Mouse (Mus musculus): ENCODE measurements around the gene Rnf185.

Rnf185 gene

DNA sequence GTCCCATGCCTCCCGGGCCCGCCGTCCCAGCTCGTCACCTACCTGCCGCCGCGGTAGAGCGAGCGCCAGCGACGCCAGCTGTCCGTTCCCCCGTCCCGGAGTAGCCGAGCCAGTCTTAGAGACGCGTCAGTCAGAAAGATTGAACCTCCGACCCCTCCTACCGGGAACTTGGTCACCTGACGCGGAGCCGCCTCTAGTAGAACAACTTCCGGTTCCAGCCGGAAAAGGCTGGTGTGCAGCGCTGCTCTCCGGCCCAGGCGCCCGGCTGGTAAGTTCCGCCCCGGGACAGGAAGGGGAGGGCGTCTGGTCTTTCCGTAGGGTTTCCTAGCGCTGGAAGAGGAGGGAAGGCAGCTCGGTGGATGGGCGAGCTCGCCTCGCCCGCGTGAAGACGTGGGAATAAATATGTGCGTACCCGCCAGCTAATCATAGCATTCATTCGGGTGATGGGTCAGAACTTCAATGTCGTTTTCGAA lies at the start of gene Rnf185:
Gene Rnf185 (minus strand): TSS at position 197 of the 473 bp plus-strand sequence.
- peak; percentile 94 for DNase-seq (ENCODE audit: low spot score)

DNA sequence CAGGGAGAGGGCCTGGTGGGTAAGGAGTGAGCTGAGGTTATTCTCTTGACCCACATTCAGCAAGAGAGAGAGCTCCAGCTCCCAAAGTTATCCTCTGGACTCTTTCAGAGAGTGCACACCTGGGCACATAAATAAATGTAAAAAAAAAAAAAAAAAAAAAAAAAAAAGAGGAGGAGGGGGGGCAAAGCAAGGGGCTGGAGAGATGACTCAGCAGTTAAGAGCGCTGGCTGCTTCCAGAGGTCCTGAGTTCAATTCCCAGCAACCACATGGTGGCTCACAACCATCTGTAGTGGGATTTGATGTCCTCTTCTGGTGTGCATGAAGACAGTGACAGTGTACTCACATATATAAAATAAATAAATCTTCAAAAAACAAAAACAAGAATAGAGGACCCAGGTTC lies 45.1 kb upstream of the Rnf185 start:
- DNase-seq (ENCODE audit: low spot score): no peak

DNA sequence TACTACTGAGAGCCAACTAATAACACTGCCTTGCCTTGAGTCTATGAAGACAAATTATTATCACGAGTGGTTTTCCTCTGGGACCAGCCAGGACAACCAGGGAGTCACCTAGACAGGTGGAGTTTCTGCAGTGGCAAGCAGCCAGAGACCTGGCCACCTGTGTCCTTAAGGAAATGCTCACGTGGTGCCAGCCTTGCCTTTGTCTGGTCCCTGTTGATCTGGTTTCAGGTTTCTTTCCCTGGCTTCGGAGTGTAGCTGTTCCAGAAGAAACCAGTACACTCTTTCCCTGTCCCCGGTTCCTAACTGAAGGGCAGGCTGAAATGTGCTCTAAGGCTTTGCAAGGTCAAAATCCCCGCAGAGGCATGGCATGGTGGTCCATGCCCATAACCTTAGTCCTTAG lies 44.6 kb upstream of the Rnf185 start:
- no peak for DNase-seq (ENCODE audit: low spot score)

DNA sequence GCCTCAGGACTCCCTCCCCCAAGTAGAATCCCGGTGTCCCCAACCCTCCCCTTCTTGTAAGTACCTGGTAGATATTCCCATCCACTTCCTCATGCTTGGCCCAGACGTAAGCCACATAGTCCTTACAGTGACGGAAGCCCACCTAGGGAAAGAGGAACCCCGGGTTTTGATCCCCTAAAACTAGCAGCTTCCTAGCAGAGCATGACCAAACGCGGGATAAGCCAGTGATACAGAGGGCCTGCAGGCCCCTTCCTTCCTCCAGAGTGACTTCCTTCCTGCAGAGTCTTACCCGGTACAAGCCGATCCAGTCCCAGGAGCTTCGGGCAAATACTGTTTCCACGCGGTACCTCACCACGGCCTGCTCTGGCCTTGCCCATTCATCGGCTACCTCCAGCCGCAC lies 43.3 kb upstream of the Rnf185 start:
- DNase-seq (ENCODE audit: low spot score): no peak

DNA sequence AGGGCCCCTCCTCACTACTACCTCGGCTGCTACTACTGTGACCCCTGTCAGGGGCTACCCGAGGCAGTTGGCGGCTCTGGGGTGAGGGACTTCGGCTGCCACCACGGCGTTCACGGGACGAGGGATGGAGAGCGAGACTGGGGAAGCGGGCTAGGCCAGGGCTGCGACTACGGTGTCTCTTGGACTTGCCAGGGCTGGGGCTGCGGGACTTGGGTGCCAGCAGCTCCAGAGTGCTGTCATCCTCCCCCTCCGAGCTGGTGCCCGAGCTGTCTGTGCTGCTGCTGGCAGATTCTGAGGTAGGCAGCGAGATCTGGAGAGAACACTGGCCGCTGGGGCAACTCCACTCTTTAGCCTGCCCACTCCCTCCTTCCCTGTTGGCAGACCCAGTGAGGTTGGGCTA lies 42.7 kb upstream of the Rnf185 start:
- DNase-seq (ENCODE audit: low spot score): no peak

DNA sequence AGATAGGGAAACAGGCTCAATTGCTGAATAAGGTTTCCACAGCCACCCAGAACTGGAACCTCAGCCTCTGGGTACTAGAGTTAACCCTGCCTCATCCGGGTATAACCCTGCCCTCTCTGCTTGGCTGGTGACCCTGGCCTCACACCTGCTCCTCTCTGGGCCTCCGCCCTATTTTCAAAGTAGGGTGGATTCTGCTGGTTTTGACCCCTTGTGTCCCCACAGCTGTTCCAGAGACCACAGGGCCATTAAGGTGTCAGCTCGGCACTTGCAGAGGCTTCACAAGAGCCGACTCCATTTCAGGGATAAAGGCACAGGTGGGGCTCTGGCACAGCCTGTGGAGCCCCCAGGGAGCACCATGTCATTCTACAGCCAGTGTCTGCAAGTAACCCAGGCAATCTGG lies 40.6 kb upstream of the Rnf185 start:
- no peak for DNase-seq (ENCODE audit: low spot score)

DNA sequence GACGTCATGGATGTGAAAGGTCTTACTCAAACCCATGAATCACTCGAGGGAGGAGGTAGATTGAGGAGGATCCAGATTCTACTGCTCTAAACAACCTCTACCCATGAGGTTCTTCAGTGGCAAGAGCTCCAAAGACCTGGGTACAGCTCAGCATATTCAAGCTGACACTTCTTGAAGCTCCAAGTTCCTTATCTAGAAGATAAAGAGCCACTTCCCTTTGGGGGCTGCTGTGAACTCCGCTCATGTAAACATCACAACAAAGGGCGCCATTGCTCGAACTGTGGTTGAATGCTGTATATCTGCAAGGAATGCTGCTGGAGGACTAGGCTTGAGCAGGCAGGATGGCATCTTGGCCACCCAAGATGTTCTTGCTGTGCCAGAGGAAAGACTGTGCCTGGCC lies 36.9 kb upstream of the Rnf185 start:
- DNase-seq (ENCODE audit: low spot score): no peak

DNA sequence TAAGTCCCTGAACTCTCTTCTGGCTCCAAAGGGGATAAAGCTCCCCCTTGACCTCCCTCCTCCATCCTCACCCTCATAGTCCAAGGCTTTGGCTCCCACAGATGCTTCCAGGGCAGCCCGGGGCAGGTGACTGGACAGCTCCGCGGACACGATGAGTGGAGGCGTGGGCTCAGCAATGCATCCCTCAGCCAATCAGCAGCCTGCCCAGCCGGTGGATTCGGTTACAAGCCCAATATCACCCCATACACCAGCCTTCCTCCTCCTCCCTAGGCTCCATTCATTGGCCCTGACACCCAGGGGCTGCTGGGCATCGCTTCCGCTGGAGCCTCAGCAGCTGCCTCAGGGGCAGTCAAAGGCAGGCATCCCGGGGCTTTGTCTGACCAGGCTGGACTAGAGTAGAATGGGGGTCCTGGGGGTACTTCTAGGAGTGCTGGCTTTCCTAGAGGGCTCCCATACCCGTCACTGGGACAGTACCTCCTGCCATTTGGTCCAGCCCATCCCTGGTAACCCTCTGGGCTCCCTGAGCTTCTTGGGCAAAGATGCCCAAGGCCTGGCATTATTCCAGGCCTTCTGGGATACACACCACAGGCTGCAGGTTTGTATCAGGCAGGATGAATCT lies 35.9 kb upstream of the Rnf185 start, which contains the start of gene Pla2g3:
Gene Pla2g3 (plus strand): TSS at position 333 of the 619 bp plus-strand sequence.
- DNase-seq (ENCODE audit: low spot score): no peak

DNA sequence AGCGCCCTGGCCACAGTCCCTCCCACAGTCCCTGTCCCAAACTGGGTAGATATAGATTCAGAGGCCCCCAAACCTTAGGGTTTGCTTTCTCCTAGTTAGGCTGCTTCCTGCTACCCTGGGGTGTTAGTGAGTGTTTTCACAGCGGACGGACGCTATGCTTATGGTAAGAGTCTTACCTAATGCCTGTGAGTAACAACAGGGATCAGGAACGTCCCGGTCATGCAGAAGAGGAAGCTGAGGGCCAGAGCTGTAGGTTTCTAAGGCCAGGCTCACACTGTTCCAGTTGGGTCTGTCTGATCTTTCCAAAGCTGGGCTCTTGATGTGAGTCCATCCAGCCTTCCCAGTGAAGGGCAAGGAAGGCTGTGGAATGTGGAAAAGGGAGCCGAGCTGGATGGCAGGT lies 34.2 kb upstream of the Rnf185 start:
- no peak for DNase-seq (ENCODE audit: low spot score)

DNA sequence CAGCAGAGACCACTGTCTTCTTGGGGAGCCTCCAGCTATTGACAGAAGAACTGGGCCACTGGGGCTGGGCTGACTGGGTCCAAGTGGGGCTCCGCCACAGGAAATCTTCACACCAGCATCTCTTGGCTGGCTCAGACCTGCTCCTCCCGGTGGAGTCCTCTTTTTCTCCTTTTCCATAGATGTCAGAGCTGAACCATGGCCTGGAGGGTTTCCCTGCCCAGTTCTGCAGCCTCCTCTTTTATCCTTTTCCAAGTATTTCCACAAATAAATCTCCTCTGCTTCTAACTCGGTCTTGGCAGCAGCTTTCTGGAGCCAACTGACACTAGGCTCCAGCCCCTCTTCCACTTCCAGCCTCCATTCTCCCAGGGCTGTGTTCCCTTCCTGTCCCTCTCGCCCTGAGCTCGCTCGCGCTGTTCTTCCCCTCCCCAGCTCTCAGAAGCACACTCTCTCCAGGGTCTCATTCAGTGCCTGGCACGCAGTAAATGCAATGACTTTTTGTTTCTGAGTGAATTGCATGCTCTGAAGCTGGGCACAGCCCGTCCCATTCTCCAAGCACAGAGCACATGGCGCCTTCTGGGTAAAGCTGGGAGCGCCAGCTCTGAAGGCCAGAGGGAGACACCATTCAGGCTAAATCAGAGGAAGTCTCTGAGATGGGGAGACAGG lies 31.9 kb upstream of the Rnf185 start:
- no peak for DNase-seq (ENCODE audit: low spot score)

DNA sequence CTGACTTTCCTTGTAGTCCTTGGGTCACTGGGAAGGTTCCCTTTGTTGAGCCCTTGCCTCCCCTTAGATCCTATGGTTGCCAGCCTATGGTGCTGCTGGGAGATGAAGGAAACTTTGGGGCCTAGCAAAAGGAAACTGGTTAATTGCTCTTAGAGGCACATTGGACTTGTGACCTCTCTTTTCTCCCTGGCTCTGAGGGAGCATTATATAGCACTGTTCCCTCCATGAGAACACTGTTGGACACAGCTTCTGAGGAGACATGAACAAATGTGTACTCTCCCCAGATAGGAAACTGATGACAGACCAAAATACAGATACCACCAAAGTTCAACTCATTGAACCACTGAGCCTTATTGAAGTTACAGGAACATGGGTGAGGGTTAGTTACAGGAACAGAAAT lies 23.3 kb upstream of the Rnf185 start:
- no peak for DNase-seq (ENCODE audit: low spot score)

DNA sequence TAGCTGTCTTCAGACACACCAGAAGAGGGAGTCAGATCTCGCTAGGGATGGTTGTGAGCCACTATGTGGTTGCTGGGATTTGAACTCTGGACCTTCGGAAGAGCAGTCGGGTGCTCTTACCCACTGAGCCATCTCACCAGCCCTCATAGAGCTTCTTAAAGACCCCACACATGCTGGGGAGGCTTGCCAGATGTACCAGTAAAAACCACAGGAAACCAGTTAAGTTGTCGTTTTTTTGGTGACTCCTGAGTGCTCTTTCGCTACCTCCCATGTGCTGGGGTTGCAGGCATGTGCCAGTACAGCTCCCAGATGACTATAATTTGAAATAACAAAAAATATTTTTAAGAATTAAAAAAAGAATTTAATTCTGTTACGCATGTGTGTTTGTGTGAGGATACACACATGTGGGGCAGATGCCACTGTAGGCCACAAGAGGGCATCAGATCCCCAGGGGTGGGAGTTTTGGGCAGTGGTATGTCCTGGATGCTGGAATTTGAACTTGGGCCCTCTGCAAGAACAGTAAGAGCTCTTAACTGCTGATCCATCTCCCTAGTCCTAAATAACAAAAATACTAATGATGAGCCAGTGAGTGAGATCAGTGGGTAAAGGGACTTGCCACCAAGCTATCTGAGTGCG lies 22.4 kb upstream of the Rnf185 start:
- no peak for DNase-seq (ENCODE audit: low spot score)

DNA sequence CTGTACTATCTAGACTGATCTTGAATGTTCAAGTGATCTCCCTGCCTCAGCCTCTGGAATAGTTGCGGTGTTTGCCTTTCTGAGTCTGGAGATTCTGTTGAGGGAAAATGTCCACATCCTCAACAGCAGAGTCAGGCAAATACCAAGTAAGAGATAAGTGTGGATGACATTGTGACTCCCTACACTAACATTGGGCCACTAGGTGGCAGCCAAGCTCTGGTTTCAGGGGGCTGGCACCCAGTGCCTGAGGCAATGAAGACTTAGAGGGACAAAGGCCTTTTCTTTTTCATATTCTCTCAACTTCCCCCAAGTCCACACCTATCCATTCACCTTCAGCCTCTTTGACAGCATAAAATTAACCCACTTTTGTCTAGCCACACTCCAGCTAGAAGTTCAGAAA lies 20.3 kb upstream of the Rnf185 start:
- DNase-seq (ENCODE audit: low spot score): peak; percentile 59

DNA sequence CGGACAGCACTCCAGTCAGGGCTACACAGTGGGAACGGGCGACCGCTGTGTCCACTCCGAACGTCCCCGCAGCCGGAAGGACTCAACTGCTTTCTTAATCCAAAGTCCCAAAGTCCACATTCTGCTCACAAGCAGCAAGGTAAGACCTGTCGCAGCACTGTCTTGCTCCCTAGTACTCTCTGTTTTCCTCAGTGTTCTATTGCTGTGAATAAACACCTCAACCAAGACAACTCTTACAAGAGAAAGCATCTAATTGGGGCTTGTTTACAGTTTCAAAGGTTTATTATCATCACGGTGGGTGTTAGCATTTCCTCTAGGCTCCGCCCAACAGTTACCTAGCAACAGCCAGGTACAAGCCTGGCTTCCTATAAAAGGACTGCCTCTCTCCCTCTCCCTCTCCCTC lies 19.3 kb upstream of the Rnf185 start:
- no peak for DNase-seq (ENCODE audit: low spot score)

DNA sequence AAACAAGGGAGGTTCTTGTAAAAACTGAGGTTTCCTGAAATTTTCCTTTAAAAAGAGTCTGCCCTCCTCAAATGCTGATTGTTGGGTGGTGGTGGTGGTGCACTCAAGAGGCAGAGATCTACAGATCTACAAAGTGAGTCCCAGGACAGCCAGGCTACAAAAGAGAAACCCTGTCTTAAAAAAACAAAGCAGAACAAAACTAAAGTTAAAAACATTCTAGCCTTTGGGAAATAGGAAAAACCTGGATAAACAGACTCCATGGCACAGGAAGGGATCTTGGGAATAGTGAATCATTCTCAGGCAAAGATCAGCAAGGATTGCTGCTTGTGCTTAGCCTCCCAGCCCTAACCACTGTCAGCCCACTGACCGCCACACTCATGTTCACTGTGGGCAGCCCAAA lies 10.7 kb upstream of the Rnf185 start:
- DNase-seq (ENCODE audit: low spot score): no peak

DNA sequence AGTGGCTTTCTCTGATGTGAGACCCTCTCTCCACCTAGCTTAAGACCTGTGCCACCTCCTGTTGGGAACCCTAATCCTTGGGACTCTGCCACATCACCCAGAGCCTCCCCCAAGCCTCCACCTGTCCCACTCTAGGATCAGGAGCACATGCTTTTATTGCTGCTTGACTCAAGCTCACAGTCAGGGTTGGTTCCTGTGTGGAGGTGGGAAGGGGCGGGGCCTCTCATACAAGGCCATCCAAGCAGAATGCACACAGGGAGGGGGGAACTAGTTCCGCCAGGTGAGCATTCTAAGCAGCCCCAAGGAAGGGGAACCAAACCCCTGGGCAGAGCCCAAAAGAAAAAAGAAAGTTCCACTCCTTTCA lies 6.9 kb upstream of the Rnf185 start:
- no peak for DNase-seq (ENCODE audit: low spot score)

DNA sequence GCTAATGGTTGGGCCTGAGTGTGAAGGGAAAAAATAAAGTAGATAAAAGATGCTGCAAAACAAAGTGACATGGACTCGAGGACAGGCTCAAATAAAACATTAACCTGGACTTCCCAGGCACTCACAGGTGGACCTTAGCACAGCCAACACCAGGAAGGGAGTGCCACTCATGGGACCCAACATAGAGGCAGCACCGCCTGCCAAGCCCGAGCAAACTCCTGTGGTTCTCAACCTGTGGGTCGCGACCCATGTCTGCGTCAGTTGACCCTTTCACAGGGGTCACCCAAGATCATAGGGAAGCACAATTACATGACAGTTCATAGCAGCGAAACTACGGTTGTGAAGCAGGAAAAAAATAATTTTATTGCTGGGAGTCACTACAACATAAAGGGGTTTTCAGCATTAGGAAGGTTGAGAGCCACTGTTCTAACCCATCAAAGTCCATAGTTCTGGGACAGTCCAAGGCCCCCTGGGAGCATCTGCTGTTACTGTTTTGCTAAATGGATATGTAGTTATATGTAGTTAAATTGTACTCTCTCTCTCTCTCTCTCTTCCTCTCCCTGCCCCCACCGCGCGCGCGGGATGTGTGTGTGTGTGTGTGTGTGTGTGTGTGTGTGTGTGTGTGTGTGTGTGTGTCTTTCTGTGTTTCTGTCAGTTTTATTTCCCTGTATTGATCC lies 6.4 kb upstream of the Rnf185 start:
- DNase-seq (ENCODE audit: low spot score): no peak

DNA sequence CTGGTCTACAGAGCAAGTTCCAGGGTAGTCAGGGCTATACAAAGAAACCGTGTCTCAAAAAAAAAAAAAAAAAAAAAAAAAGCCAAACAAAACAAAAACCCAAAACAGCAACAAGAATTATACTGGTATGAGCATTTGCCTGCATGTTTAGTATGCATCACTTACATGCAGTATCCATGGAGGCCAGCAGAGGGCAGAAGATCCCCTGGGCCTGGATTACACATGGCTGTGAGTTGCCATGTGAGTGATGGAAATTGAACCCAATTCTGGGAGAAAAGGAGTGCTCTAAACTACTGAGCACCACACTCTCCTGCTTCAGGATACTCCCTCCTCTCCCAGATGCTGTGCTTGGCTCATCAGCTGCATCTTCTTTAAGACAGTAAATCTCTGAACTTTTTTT lies 4.2 kb upstream of the Rnf185 start:
- no peak for DNase-seq (ENCODE audit: low spot score)

DNA sequence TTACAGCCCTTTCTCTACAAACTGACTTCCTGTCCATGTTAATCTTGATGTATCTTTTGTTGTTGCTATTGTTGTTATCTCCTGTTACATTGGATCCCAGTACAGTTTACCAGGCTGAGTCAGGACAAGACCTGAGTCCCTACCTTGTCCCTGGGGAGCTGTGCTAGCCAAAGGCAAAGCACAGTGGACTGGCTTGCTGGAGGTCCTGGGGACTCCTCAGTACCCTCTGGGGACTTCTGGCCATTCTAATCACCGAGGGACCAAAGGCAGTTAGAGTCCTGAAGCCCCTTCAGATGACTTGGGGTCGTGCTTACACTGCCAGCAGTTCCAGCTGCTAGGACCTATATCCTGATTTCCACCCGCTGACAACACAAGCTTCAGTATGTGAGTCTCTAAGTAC lies 2.3 kb upstream of the Rnf185 start:
- no peak for DNase-seq (ENCODE audit: low spot score)

DNA sequence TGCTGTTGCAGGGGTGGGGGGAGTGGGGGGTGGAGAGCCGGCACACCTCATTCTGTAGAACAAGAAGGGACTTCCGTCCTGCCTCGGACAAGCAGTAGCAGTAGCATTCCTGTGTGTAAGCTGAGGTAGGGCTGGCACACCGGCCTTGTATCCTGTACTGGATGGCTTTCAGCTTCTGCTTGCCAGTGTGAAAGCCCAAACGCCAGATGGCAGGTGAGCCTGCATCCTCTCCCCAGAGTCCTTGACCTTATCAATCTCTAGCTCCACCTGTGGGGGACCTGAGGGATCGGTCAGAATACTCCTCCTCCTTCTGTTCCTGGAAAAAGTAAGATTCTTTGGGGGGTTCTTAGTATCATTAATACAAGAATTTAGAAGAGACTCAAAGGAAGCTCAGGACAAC lies 1.3 kb upstream of the Rnf185 start:
- no peak for DNase-seq (ENCODE audit: low spot score)

DNA sequence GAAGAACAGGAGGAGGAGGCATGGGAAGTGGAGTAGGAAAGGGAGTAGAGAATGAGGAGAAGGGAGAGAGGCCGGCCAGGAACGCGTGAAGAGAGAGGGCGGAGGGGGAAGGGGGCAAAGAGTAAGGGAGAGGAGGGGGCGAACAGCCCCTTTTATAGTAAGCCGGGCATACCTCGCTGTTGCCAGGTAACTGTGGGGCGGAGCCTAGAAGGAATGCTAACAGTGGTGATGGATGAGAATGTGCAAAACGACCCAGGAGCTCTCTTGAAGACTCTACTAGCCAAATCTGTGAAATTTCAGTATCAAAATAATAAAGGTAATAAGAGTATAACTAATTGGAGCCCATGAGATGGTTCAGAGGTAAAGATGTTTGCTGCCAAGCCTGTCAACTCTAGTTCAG lies 606 bp upstream of the Rnf185 start:
- DNase-seq (ENCODE audit: low spot score): peak; percentile 58

DNA sequence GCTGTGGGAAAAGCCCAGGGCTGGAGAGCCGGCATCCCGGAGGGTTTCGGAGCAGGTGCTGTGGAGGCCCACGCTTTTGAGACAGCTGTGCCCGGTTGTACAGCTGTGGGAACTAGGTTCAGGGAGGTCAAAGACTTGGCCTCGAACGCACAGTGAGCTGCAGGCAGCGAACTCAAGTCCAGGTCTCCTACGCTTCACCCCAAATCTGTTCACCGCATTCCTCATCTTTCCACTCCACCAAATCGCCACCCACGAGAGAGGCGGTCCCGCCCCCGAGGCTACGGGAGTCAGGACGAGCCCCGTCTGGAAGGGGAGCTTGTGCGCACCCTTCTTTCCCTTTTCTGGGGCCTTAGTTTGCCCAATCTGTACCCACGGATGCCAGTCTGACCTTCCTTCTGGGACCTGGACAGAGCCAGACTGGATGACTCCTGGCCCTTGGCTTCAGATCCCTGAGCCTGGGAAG lies 431 bp downstream of the Rnf185 start:
- DNase-seq (ENCODE audit: low spot score): peak; percentile 55

DNA sequence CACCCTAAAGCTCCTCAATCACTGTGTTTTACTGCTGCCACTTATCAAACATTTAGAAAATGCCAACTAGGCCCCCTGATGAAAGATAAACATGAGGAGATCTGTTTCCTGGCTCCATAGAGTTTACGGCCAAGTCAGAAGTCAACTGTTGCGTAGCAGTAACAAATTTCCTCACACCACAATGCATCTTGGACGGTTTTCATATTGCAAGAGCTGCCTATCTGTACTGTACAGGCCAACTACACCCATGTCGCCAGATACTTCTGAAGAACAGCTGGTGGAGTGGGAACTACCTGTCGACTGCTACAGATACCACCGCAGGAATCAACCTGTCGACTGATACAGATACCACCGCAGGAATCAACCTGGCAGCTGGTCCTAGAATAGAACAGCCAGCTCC lies 7.3 kb downstream of the Rnf185 start:
- DNase-seq (ENCODE audit: low spot score): no peak
